Mouse (Mus musculus) right cerebral cortex, postnatal 36 days (tissue): ENCODE measurements at regions not wholly inside any gene's neighbourhood (a gene's known extent, or its start where the extent isn't known, plus 50 kb on each side); places are given as distances from the start of the nearest gene placed in this dataset.

Source experiments
- DNase-seq, 2 experiments: peaks; one replicate each; pipeline ENCODE4 v3.0.0; 2022; ENCODE audit warnings: low spot score in 2 of 2, mixed read lengths in 1 of 2

DNA sequence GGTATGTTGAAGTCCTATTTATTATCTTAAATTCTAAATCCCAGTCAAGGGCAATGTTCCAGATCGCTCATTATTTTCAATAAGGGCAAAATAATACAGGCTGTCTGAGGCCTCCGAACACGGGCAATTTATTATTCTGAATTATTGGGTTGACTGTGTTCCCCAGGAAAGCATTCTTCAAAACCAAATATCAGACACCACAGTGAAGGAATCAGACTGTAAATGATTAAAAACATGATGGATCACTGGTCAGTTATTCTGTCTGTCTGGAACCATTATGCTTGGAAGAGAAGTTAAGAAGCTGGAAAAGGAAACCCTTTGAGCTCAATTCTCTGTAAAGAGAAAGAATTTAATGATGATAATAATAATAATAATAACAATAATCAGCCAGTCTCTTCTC lies 417.4 kb upstream of the Dcn start:
- DNase-seq, result no peak

DNA sequence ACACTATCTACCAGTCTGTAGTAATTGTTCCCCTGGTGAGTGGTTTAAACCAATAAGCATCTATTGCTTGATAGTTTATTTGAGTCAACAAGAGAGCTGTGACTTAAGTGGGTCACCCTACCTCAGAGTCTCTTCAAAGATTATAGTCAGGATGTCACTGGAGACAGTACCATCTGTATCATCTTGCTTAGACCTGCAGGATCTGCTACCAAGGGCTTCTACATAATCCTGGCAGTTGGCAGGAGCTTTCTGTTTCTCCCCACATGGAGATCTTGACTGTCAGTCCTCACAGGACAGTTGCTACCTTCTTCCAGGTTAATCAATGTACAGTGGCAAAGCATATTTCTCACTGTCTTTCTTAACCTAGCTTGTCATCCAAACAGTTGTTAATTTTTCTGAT lies 414.9 kb upstream of the Dcn start:
- DNase-seq, result no peak

DNA sequence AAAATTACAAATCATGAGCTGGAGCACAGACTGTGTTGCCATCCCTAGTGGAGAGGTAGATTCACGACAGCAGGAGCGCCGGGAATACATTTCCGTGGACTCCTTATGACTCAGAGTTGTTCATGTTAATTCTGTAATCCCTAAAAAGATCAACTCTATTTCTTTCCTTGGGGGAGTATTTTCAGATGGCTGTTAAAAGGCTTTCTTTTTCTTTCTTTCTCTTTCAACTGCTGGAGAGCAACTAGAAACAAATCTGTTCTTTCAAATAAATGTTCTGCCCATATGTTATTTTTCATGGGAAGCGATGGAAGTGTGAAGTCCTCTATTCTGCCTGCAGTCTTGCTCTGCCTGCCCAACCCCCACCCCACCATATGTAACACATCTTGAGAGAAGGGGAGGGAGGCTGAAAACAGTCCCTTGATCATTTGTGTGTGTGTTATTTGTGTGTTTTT lies 401.4 kb upstream of the Dcn start:
- peak; percentile 39 to 68 for DNase-seq

DNA sequence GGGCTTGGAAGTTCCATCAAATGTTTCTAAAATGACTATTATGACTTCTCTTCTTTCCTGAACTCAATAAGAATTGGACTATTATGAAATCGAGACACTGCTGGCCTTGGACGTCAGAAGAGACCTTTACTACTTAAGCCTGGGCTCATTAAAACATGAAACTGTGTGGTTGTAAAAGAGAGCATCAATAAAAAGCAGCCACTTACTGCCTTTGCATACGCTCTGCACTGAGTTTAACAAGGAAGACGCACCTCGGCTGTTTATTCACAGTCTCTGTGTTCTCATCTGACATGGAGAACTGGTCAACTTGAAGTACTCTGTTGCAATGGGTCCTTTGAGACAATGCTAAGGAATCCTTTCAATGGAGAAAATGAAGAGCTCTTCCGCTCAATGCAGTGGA lies 399.8 kb upstream of the Dcn start:
- DNase-seq, result no peak

DNA sequence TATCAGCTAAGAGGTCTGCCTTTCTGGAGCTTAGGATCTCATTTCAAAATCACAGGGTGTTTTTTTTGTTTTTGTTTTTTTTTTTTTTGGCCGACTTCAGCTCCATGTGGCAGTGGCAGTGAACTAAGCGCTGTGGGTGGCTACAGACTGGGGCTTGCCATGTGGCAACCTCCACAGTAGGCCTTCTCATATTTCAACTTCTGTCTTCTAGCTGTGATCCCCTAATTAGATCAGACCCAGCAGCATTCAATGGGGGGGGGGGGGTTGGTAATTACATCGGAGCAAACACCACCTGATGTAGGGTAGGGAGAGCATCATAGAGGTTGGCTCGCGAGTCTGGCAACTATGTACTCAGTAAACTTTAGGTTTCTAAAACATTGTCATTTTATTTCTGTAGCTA lies 392.1 kb upstream of the Dcn start:
- no peak for DNase-seq

DNA sequence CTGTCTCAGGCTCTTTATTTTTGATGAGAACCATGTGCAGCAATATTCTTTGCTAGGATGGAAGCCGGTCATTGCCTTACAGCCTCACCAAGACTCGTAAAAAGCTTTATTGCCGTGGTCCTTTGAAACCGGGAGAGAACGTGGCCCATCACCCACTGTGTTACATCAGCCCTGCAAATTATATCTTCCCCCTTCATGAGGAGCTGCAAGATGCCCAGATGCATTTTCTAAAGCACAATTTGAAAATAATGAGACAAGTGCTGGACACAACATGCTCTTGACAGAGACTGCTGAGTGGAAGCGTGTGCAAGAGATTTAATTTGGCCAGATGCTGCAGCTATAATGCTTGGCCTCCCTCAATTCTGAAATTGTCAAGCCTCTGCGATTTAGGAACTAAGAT lies 389.2 kb upstream of the Dcn start:
- DNase-seq, result no peak

DNA sequence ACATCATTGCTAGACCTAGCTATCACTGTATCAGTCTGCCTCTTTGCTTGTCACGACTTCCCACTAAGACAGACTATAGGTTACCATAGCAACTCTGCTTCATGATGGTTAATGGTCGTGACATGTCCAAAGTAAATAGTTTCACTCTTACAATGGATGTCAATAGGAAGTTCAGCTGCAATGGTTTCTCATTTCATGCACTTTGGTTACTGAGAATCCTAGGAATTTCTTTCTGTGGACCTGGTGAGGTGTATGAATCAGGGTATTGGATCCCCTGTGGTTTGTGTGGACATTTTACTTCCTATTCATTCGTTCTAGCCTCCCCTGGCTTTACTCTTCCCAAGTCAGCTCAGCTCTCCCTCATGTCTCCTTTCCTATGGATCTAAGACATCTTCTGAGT lies 385.5 kb upstream of the Dcn start:
- no peak for DNase-seq

DNA sequence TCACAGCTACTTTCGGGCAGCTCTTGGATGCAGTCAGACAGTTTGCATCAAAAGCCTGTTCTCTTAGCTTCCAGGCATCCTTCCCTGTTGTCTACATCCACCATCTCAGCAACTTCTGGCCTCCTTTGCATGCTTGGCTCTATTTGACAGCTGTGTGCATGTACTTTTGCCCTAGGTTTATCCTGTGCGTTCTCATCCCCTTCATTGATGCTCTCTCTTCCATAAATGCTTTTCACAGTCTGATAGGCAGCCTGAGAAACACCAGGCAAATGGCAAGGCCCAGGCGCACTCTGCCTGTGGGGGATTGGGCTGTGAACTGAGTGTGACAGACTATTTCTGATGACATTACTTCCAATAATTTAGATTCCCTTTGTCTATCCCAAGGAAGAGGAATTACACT lies 364.9 kb upstream of the Dcn start:
- no peak for DNase-seq

DNA sequence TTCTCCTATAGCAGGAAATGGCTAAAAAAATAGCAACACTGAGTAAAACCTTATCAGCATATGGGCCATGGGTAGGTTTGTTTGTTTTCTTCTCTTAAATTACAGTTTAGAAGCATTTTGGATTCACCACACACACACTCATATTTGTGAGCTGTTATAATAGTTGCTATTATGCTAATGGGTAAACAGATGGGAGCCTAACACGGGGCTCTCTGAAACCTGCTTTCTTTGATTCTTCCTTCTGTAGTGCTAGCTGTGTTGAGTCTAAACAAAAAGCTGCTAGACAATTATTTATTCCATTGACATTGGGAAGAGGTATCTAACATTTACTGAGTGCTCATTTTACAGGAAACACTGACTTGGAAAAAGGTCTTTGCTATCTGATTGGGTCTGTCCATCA lies 356.7 kb upstream of the Dcn start:
- no peak for DNase-seq

DNA sequence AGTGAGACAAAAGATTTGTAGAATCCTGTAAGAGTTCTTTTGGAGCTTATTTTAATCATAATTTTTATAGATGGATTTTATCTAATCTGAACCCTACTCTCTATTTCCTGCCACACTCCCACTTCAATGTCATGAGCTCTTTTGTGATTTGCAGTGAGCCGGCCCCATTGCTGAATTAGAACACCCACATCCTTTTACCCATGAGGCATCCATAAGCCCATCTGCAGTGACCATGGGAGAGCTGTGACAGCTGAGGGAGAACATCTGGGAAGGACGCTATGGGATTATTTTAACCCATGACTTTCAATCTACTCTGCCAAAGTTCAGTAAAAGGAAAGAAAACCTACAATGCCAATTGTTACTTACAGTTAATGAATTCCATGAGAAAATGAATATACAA lies 337.8 kb upstream of the Dcn start:
- no peak for DNase-seq

DNA sequence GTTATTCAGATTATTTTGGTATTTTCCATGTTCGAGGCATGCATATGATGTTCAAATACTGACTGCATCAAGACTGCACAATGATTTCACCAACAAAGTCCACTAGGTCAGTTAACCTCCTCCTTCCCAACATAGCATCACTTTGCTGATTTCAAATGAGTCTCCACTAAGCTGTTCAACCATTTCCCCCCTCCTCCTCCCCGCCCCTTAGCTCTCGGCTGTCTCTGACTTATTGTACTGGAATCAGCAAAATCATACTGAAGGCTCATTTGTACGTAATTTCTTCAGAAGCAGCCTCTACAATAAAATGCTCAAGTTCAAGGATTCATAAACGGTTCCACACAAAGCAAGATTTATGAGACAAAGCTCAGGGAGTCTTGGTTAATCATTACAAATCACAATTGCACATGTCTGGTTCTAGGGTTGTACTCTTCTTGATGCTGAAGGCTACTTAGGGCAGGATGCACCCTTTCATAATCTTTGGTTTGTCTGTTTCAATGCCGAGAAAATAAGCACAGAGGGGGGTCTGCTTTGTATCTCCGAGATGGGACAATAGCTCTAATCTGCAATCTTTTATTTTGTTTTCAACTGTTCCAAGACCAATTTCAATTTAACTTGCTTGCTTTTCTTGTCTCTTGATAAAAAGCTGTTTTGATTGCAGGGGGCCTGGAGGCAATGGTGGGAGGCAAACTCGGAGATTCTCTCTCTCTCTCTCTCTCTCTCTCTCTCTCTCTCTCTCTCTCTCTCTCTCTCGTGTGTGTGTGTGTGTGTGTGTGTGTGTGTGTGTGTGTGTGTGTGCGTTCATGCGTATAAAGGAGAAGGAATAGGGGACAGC lies 320.6 kb upstream of the Dcn start:
- DNase-seq, result no peak

DNA sequence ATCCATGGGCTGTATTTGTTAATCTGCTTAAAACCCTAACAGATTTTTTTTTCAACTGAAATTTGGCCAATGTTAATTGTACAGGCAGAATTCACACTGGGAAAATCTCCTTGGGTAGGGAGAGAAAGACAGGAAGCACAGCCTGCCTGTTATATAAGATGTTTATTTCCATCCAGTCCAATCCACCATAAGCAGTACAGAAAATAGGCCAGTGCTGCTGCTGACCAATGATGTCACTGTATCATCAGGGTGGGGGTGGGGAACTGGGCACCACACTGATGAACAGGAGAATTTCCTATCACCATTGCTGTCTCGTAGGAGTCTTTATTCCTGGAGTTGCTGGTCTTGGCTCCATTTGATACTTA lies 320.0 kb upstream of the Dcn start:
- no peak for DNase-seq

DNA sequence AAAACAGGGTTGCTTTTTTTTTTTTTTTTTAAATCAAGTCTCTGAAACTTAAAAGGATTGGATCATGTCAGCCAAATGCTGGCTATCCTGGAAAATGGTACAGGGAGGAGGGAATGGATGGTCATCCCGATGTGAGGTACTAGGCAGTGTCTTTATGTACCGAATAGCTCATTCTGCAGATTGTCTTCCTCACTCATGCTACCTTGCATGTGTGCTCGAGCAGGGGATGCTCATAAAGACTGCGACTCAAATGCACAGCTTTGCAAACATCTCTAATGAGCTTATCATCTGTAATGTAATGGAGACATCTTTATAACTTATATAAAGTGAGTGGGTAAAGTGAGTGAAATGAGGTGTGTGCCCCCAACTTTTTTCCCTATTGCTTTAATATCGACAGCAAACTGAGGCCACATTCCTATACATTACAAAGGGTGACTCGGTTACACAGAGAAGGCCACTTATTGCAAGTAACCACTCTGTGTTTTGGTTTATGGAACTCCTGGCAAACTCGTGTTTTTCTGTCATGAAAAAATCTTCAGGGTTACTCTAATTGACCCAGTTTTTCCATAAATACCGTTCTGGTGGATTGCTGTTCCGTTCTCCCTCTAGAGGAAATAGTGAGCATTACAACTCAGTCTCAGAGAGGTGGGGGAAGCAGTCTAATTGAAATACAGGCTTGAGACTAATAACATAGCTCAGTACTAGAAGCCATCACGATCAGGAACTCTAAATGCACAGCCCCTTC lies 319.4 kb upstream of the Dcn start:
- DNase-seq, result no peak

DNA sequence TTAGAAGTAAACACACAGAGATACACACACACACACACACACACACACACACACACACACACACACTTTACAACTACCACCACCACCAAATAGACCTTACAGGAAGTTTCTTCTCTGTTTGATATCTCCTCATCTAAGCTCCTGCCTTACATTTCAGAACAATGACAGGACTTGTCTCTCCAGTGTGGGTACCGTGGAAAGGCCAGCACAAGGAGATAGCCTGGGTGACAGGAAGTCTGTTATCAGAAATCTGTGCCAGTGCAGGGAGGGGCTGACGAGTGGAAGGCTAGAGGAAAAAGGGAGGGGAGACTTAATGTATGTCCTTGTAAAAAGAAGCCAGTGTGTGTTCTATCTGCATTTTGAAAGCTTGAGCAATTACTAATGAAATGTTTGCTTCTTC lies 318.5 kb upstream of the Dcn start:
- DNase-seq, result no peak

DNA sequence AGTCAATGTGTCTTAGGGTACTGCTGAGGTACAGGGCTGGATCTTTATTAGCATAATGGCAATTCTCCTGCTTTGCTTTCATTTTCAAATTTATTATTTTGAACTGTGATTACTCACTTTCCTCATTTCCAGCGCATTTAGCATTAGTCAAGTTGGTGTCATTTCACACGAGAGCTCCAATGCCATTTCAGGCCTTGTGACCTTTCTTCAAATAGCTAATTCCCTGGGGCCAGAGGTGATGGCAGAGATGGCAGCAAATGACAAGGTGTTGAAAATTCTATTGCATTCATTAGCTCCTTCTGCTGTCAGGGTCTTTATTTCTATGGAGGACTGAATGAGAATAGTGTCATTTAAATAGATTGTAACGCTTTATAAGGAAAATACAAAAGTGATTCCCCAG lies 300.9 kb upstream of the Dcn start:
- no peak for DNase-seq

DNA sequence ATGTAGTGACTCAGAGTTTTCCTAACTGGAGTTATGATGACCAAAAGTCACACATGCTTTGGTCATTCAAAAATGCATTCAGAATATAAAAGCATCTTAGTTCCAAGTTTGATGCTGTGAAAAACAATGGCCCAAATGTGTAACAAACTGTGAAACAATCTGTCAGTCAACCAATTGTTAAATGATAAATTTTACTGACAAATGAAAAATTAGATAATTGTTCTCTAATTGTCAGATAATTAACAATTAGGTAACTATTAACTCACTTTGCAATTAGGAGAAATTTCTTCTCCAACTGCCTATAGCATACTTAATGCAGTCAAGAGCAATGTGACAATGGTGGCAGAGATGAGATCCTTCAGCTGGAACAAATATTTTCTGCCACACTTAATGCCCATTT lies 289.7 kb upstream of the Dcn start:
- no peak for DNase-seq

DNA sequence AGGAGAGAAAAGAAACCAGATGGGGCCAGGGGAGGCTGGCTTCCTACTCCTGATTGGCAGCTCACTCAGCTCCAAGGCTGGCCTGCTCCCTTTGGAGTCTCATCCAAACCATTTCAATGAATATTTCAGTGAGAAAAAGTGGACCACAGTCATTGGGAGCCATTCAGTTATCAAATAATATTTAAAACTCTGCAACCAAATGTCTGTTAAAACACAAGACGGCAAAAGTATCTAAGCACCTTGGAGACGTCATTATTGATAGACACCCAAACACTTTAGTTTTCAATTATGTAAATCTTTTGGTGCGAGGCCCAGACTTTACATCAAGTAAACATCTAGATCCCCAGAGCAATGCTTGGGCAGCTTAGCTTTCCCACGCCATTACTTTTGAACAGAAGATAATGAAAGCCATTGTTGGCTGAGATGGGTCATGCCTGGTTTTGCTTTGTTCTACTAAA lies 268.1 kb upstream of the Dcn start:
- no peak for DNase-seq

DNA sequence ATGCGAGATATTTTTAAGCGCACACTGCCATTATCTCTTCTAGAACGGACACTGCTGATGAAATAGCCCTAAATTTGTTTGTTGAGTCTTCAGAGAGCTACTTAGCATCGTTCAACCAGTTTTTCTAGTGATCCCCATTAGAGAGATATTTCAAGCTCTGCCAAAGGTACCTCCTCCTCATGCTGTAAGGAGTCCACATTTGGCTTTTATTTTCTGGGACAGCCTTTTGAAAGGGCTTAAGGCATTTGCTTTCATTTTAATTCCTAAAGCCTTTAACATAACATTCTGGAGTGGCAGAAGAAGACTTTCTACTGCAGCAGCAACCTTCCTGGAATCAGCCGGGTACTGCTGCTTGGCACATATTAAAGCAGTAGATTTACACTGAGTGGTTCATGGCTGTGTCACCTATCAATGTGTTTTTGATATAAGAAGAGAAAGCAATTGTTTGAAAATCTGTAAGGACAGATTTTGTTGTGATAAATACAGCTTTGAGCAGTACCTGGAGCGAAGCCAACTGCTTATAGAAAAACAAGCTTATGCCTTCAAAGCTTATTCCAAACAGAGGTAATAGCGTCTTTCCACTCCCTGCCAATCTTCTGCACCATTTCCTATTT lies 267.5 kb upstream of the Dcn start:
- DNase-seq, result no peak

DNA sequence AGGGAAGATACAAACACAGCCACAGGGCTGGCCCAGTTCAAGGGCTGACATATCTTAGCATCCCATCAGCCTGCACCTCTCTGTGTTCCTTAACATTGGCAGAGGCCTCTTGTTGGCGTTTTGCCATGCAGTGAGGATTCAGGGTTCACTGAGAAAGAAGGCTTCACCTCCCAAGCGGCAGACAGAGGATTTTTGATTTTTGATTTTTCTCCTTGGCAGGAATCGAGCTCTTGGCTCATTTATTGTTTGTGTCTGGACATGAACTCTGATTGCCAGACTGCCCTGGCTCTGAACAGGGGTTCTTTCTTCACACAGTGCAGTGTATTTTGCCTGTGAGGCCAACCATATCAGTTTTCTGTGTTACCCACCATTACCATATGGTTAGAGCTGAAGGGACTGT lies 259.9 kb upstream of the Dcn start:
- DNase-seq, result no peak

DNA sequence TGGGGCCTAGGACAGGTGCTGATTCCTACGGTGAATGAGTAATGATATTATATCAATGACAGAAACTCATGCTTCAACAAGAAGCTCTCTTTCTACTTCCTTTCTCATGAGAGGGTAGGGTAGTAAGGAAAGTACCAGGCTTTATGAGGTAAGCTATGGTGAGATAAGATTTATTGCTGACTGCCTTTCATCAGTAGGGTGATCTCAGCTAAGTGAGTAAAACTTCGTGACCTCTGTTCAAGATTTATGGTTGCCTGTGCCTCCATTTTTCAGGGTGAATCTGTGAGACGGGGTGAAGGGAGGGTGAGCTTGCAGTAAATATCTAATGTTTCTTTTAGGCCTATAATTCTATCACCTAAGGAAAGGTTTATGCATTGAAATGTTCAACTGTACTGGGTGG lies 259.0 kb upstream of the Dcn start:
- DNase-seq, result no peak

DNA sequence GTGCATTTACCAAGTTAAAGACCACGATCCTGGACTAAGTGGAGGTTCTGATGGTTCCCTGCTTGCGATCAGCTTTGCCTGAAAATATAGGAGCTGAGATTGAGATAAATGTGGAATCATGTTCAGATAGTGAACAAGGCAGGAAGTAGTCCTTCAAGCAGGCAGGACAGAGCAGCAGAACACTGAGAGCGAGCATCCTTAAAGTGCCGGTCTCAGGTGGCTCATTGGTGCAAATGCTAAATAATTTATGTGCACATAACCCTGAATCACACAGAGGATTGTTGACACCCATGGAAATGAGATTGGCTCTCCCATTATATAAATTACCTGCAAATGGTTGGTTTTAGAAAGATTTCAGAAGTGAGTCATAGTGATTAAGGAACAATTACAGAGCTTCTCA lies 243.8 kb upstream of the Dcn start:
- DNase-seq, result no peak

DNA sequence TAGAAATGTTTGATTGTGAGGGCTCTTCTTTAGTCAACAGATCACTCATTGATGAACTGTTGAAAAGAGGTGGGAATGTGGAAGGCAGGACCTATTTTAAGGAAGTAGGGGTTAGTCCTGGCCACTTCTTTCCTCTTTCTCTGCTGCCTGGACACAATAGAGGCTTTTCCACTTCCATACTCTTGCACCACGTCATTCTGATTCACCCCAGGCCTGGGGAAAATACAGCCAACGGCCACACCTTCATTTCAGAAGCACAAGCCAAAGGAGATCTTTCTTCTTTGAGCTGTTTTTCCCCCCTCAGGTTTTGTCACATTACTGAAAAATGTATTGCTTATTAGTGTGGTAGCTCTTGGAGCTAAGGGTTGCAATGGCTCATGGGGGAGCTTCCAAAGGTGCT lies 237.9 kb upstream of the Dcn start:
- DNase-seq, result no peak

DNA sequence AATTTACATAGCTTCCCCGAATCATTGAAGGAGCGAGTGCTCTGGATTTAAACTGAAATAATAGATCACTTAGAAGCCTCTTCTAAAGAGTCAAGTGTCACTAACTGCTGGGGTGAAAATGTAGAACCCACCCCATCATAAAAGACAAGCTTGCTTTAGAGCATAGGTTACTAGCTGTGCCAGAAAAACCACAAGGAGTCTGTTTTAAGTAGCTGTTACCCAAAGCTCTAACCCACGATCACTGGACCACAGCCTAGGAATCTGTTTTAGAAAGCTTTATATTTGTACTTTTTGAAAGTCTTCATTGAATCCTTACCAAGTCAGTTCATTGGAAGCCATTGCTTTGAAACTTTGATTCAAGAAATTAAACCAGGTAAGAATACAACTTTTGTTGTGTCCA lies 233.7 kb upstream of the Dcn start:
- DNase-seq, result no peak
